Mouse (Mus musculus) neural tube, embryonic 14.5 days (tissue): Measurements from ENCODE around the gene Spata18. TPM values are rescaled to one million over a fixed set of nuclear protein-coding genes. Genes with fewer than 3 reads are reported as not detected.

Experiments used
- ATAC-seq: fragments of 200-750 bp; cut with Nextera tagmentation; 2 replicates; pipeline ENCODE4 v1.8.0; 2017; ENCODE audit warnings: low read depth, mild to moderate bottlenecking, moderate TSS enrichment, moderate library complexity
- H3K27ac ChIP-seq: fragments of 300-500 bp; sonication (generic); 2 replicates; pipeline ENCODE4 v1.5.1; 2014; ENCODE audit warnings: low read depth, mild to moderate bottlenecking, control low read depth, low read length, moderate library complexity, mixed read lengths
- H3K27me3 ChIP-seq: fragments of 300-500 bp; sonication (generic); 2 replicates; pipeline ENCODE4 v1.6.1; 2014; ENCODE audit warnings: low read length; ENCODE audit not compliant: control insufficient read depth, insufficient read depth
- H3K36me3 ChIP-seq: fragments of 300-500 bp; sonication (generic); 2 replicates; pipeline ENCODE4 v1.6.1; 2014; ENCODE audit warnings: low read length, mixed read lengths; ENCODE audit not compliant: control insufficient read depth, insufficient read depth
- H3K4me1 ChIP-seq: fragments of 300-500 bp; sonication (generic); 2 replicates; pipeline ENCODE4 v1.6.1; 2014; ENCODE audit warnings: low read length; ENCODE audit not compliant: control insufficient read depth, insufficient read depth
- H3K4me2 ChIP-seq: fragments of 300-500 bp; sonication (generic); 2 replicates; pipeline ENCODE4 v1.6.1; 2014; ENCODE audit warnings: mild to moderate bottlenecking, low read depth, low read length, control low read depth
- H3K4me3 ChIP-seq: fragments of 300-500 bp; sonication (generic); 2 replicates; pipeline ENCODE4 v1.5.1; 2014; ENCODE audit warnings: low read depth, low read length, control low read depth, mixed read lengths
- H3K9ac ChIP-seq: fragments of 300-500 bp; sonication (generic); replicated peaks from 2 replicates; pipeline ENCODE4 v1.6.1; 2014; ENCODE audit warnings: low read depth, mild to moderate bottlenecking, control low read depth, low read length, mixed read lengths
- H3K9me3 ChIP-seq: fragments of 300-500 bp; sonication (generic); 2 replicates; pipeline ENCODE4 v1.6.1; 2016; ENCODE audit warnings: low read length; ENCODE audit not compliant: control insufficient read depth
- WGBS: fragments of 180-500 bp; shearing (Covaris S2); extraction: QIAGEN DNeasy Blood & Tissue Kit; methylation state at CpG from one replicate; pipeline ENCODE4 v1.1.7; 2014; 5-methylcytosine and 5-hydroxymethylcytosine counted together
- polyA plus RNA-seq: library from polyadenylated mRNA; unstranded; fragments of >200 nt; fragmentation: Nextera tagmentation; extraction: Ambion mirVana; gene quantifications from 2 replicates; pipeline ENCODE4 v1.2.1, GENCODE M21; 2014

The Spata18 gene
- polyA plus RNA-seq, 1 experiment from 2014 or later, result 0.24 TPM

- Histone ChIP-seq H3K9ac (no peak overlapping the region), H3K4me3 (no peak overlapping the region), H3K9me3 (no peaks in the 10 kb centered on the region), H3K36me3 (no peaks in the 10 kb centered on the region), H3K4me2 (no peak overlapping the region), H3K4me1 (no peaks in the 10 kb centered on the region), H3K27me3 (no peaks in the 10 kb centered on the region), H3K27ac (no peak overlapping the region)
- ATAC-seq, result peak; percentile 56; the same call in 1 of the 2 replicates
- 60% methylated on average over 7 of the region's 7 CpGs for WGBS
Measured at GRCm38 (mm10) chr5:73626842-73627241, 24.3 kb upstream of the Spata18 start.

GRCm38 (mm10) chr5:73627559-73627958 lies 23.6 kb upstream of the Spata18 start:
- ATAC-seq, result no peak
- 63% methylated on average over 4 of the region's 4 CpGs for WGBS

GRCm38 (mm10) chr5:73627991-73628390 lies 23.2 kb upstream of the Spata18 start:
- no peak for ATAC-seq

More at GRCm38 (mm10) chr5:73627559-73627958, 23.6 kb upstream of the Spata18 start:
- H3K4me2 ChIP-seq, result no peak overlapping the region
- no peak overlapping the region for H3K9ac ChIP-seq
- no peaks in the 10 kb centered on the region for H3K27me3 ChIP-seq
- no peaks in the 10 kb centered on the region for H3K4me1 ChIP-seq
- no peak overlapping the region for H3K4me3 ChIP-seq
- H3K27ac ChIP-seq, result no peak overlapping the region
- H3K36me3 ChIP-seq, result no peaks in the 10 kb centered on the region
- H3K9me3 ChIP-seq, result no peaks in the 10 kb centered on the region

GRCm38 (mm10) chr5:73630141-73630540 lies 21.0 kb upstream of the Spata18 start:
- no peak overlapping the region for H3K9ac ChIP-seq
- H3K9me3 ChIP-seq, result no peaks in the 10 kb centered on the region
- WGBS, result 88% methylated on average over 5 of the region's 5 CpGs
- no peaks in the 10 kb centered on the region for H3K4me1 ChIP-seq
- no peak overlapping the region for H3K27ac ChIP-seq
- H3K4me3 ChIP-seq, result no peak overlapping the region
- ATAC-seq, result no peak
- H3K27me3 ChIP-seq, result no peaks in the 10 kb centered on the region
- no peak overlapping the region for H3K4me2 ChIP-seq
- H3K36me3 ChIP-seq, result no peaks in the 10 kb centered on the region; the same call in 1 of the 2 replicates

More at GRCm38 (mm10) chr5:73627991-73628390, 23.2 kb upstream of the Spata18 start:
- 81% methylated on average over 15 of the region's 15 CpGs for WGBS
- H3K4me1 ChIP-seq, result no peaks in the 10 kb centered on the region
- H3K27ac ChIP-seq, result no peak overlapping the region
- H3K4me3 ChIP-seq, result no peak overlapping the region
- H3K4me2 ChIP-seq, result no peak overlapping the region
- H3K9me3 ChIP-seq, result no peaks in the 10 kb centered on the region
- no peak overlapping the region for H3K9ac ChIP-seq
- no peaks in the 10 kb centered on the region for H3K27me3 ChIP-seq
- no peaks in the 10 kb centered on the region for H3K36me3 ChIP-seq

GRCm38 (mm10) chr5:73631001-73631558 lies 20.1 kb upstream of the Spata18 start:
- Histone ChIP-seq H3K4me1 (no peaks in the 10 kb centered on the region), H3K9ac (no peak overlapping the region), H3K36me3 (peaks cover 3% of the 10 kb centered on the region; the same call in 1 of the 2 replicates), H3K4me3 (no peak overlapping the region), H3K27ac (no peak overlapping the region), H3K9me3 (no peaks in the 10 kb centered on the region), H3K27me3 (no peaks in the 10 kb centered on the region), H3K4me2 (no peak overlapping the region)
- WGBS, result 41% methylated on average over 10 of the region's 10 CpGs
- no peak for ATAC-seq

GRCm38 (mm10) chr5:73632291-73632690 lies 18.9 kb upstream of the Spata18 start, which contains the start of gene Lrrc66:
Gene Lrrc66 (minus strand): TSS chr5:73632526.
- Histone ChIP-seq H3K9me3 (no peaks in the 10 kb centered on the region), H3K4me3 (no peak within 1 kb of the TSS), H3K4me1 (no peaks in the 10 kb centered on the region), H3K36me3 (peaks cover 3% of the 10 kb centered on the region; the same call in 1 of the 2 replicates), H3K4me2 (no peak within 1 kb of the TSS), H3K9ac (no peak within 1 kb of the TSS), H3K27me3 (no peaks in the 10 kb centered on the region), H3K27ac (no peak within 1 kb of the TSS)
- ATAC-seq, result no peak
- 81% methylated on average over 8 of the region's 8 CpGs for WGBS

GRCm38 (mm10) chr5:73633141-73633540 lies 18.0 kb upstream of the Spata18 start:
- H3K4me3 ChIP-seq, result no peak overlapping the region
- H3K4me2 ChIP-seq, result no peak overlapping the region
- WGBS, result 60% methylated on average over 8 of the region's 8 CpGs
- H3K9me3 ChIP-seq, result no peaks in the 10 kb centered on the region
- H3K27ac ChIP-seq, result no peak overlapping the region
- peaks cover 3% of the 10 kb centered on the region; the same call in 1 of the 2 replicates for H3K36me3 ChIP-seq
- ATAC-seq, result no peak
- H3K4me1 ChIP-seq, result no peaks in the 10 kb centered on the region
- no peak overlapping the region for H3K9ac ChIP-seq
- no peaks in the 10 kb centered on the region for H3K27me3 ChIP-seq

- no peak overlapping the region for H3K4me2 ChIP-seq
- no peak overlapping the region for H3K27ac ChIP-seq
- no peaks in the 10 kb centered on the region for H3K27me3 ChIP-seq
- peaks cover 3% of the 10 kb centered on the region for H3K36me3 ChIP-seq
- peak; percentile 72 for ATAC-seq
- H3K4me3 ChIP-seq, result no peak overlapping the region
- no peak overlapping the region for H3K9ac ChIP-seq
- H3K4me1 ChIP-seq, result no peaks in the 10 kb centered on the region
- WGBS, result 43% methylated on average over 8 of the region's 8 CpGs
- no peaks in the 10 kb centered on the region for H3K9me3 ChIP-seq
Measured at GRCm38 (mm10) chr5:73637337-73638107, 13.7 kb upstream of the Spata18 start.

- Histone ChIP-seq H3K9me3 (no peaks in the 10 kb centered on the region), H3K27ac (no peak overlapping the region), H3K36me3 (no peaks in the 10 kb centered on the region; the same call in none of the 2 replicates), H3K4me3 (no peak overlapping the region), H3K9ac (no peak overlapping the region), H3K27me3 (no peaks in the 10 kb centered on the region), H3K4me1 (no peaks in the 10 kb centered on the region), H3K4me2 (no peak overlapping the region)
- whole genome bisulfite sequencing, result 92% methylated on average over 3 of the region's 3 CpGs
- no peak for ATAC-seq
Measured at GRCm38 (mm10) chr5:73641058-73641457, 10.1 kb upstream of the Spata18 start.
